Mouse (Mus musculus): Measurements from ENCODE around the gene Lrmp.

The Lrmp gene

GRCm38 (mm10) chr6:145135804-145136203, 20.4 kb downstream of the Lrmp start:
- no peak for DNase-seq (ENCODE audit: extremely low read depth, low read depth, low spot score)

GRCm38 (mm10) chr6:145136831-145137230, 21.4 kb downstream of the Lrmp start:
- no peak for DNase-seq (ENCODE audit: extremely low read depth, low read depth, low spot score)

GRCm38 (mm10) chr6:145139236-145139635, 23.8 kb downstream of the Lrmp start:
- no peak for DNase-seq (ENCODE audit: extremely low read depth, low read depth, low spot score)

GRCm38 (mm10) chr6:145139776-145140475, 24.5 kb downstream of the Lrmp start:
- DNase-seq (ENCODE audit: extremely low read depth, low read depth, low spot score), result no peak

- DNase-seq (ENCODE audit: extremely low read depth, low read depth, low spot score), result peak; percentile 19
Measured at GRCm38 (mm10) chr6:145140706-145141105, 25.3 kb downstream of the Lrmp start.

- no peak for DNase-seq (ENCODE audit: extremely low read depth, low read depth, low spot score)
Measured at GRCm38 (mm10) chr6:145141827-145142226, 26.4 kb downstream of the Lrmp start.

GRCm38 (mm10) chr6:145145173-145145572, 29.7 kb downstream of the Lrmp start:
- no peak for DNase-seq (ENCODE audit: extremely low read depth, low read depth, low spot score)

- no peak for DNase-seq (ENCODE audit: extremely low read depth, low read depth, low spot score)
Measured at GRCm38 (mm10) chr6:145147716-145148115, 32.3 kb downstream of the Lrmp start.

GRCm38 (mm10) chr6:145149054-145149453, 33.6 kb downstream of the Lrmp start:
- no peak for DNase-seq (ENCODE audit: extremely low read depth, low read depth, low spot score)

GRCm38 (mm10) chr6:145158619-145159018, 43.2 kb downstream of the Lrmp start:
- DNase-seq (ENCODE audit: extremely low read depth, low read depth, low spot score), result no peak

GRCm38 (mm10) chr6:145160581-145160980, 45.1 kb downstream of the Lrmp start:
- no peak for DNase-seq (ENCODE audit: extremely low read depth, low read depth, low spot score)

GRCm38 (mm10) chr6:145171892-145172606, 56.6 kb downstream of the Lrmp start:
- no peak for DNase-seq (ENCODE audit: extremely low read depth, low read depth, low spot score)

GRCm38 (mm10) chr6:145173781-145174191, 58.3 kb downstream of the Lrmp start:
- DNase-seq (ENCODE audit: extremely low read depth, low read depth, low spot score), result no peak

GRCm38 (mm10) chr6:145175571-145175981, 60.1 kb downstream of the Lrmp start:
- no peak for DNase-seq (ENCODE audit: extremely low read depth, low read depth, low spot score)

GRCm38 (mm10) chr6:145176474-145176873, 61.0 kb downstream of the Lrmp start:
- no peak for DNase-seq (ENCODE audit: extremely low read depth, low read depth, low spot score)

GRCm38 (mm10) chr6:145179665-145180064, 64.2 kb downstream of the Lrmp start:
- no peak for DNase-seq (ENCODE audit: extremely low read depth, low read depth, low spot score)

GRCm38 (mm10) chr6:145182044-145182443, 66.6 kb downstream of the Lrmp start:
- no peak for DNase-seq (ENCODE audit: extremely low read depth, low read depth, low spot score)

- no peak for DNase-seq (ENCODE audit: extremely low read depth, low read depth, low spot score)
Measured at GRCm38 (mm10) chr6:145186096-145186495, 70.6 kb downstream of the Lrmp start.

- DNase-seq (ENCODE audit: extremely low read depth, low read depth, low spot score), result no peak
Measured at GRCm38 (mm10) chr6:145187093-145188088, 71.9 kb downstream of the Lrmp start.

- no peak for DNase-seq (ENCODE audit: extremely low read depth, low read depth, low spot score)
Measured at GRCm38 (mm10) chr6:145193038-145193437, 77.6 kb downstream of the Lrmp start.

- no peak for DNase-seq (ENCODE audit: extremely low read depth, low read depth, low spot score)
Measured at GRCm38 (mm10) chr6:145193446-145193845, 78.0 kb downstream of the Lrmp start.

All from fat pad, adult 2 months (tissue).